Mouse (Mus musculus): ENCODE data around the gene A730061H03Rik. TPM values are rescaled to one million over a fixed set of nuclear protein-coding genes. Genes with fewer than 3 reads are reported as not detected.

Gene A730061H03Rik
- total RNA-seq, 2 experiments from 2014 or later = 0.98 to 1.1 TPM

GRCm38 (mm10) chr14:55551794-55552193 lies 8.4 kb downstream of the A730061H03Rik start:
- DNase-seq (ENCODE audit: low spot score in 2 of 2) = no peak

GRCm38 (mm10) chr14:55551347-55551746 lies 8.9 kb downstream of the A730061H03Rik start:
- no peak for DNase-seq (ENCODE audit: low spot score in 2 of 2)

GRCm38 (mm10) chr14:55550191-55550590 lies 10.0 kb downstream of the A730061H03Rik start:
- DNase-seq (ENCODE audit: low spot score in 2 of 2) = no peak

GRCm38 (mm10) chr14:55544334-55544733 lies 15.9 kb downstream of the A730061H03Rik start:
- peak in 1 of 2 experiments; percentile 12 for DNase-seq (ENCODE audit: low spot score in 2 of 2)

- DNase-seq (ENCODE audit: low spot score in 2 of 2) = no peak
Measured at GRCm38 (mm10) chr14:55542268-55542667, 17.9 kb downstream of the A730061H03Rik start.

- DNase-seq (ENCODE audit: low spot score in 2 of 2) = peak; percentile 64 to 70
Measured at GRCm38 (mm10) chr14:55540787-55541321, 19.4 kb downstream of the A730061H03Rik start.

- DNase-seq (ENCODE audit: low spot score in 2 of 2) = peak; percentile 66 to 67
Measured at GRCm38 (mm10) chr14:55540067-55540786, 20.0 kb downstream of the A730061H03Rik start, which contains the start of gene Pck2. Gene Pck2 (plus strand): TSS chr14:55540266.

GRCm38 (mm10) chr14:55536116-55536745 lies 24.0 kb downstream of the A730061H03Rik start:
- DNase-seq (ENCODE audit: low spot score in 2 of 2) = no peak

GRCm38 (mm10) chr14:55527940-55528339 lies 32.3 kb downstream of the A730061H03Rik start:
- no peak for DNase-seq (ENCODE audit: low spot score in 2 of 2)

- DNase-seq (ENCODE audit: low spot score in 2 of 2) = no peak
Measured at GRCm38 (mm10) chr14:55526674-55527073, 33.5 kb downstream of the A730061H03Rik start.

- DNase-seq (ENCODE audit: low spot score in 2 of 2) = no peak
Measured at GRCm38 (mm10) chr14:55524785-55525184, 35.4 kb downstream of the A730061H03Rik start, which contains the start of gene Nrl. Gene Nrl (minus strand): TSS chr14:55524981.

GRCm38 (mm10) chr14:55524062-55524461 lies 36.1 kb downstream of the A730061H03Rik start:
- no peak for DNase-seq (ENCODE audit: low spot score in 2 of 2)

GRCm38 (mm10) chr14:55520451-55521361 lies 39.5 kb downstream of the A730061H03Rik start:
- DNase-seq (ENCODE audit: low spot score in 2 of 2) = no peak

GRCm38 (mm10) chr14:55519604-55520003 lies 40.6 kb downstream of the A730061H03Rik start:
- DNase-seq (ENCODE audit: low spot score in 2 of 2) = no peak

GRCm38 (mm10) chr14:55518897-55519296 lies 41.3 kb downstream of the A730061H03Rik start:
- peak; percentile 63 to 68 for DNase-seq (ENCODE audit: low spot score in 2 of 2)

GRCm38 (mm10) chr14:55515846-55516245 lies 44.4 kb downstream of the A730061H03Rik start:
- no peak for DNase-seq (ENCODE audit: low spot score in 2 of 2)

- no peak for DNase-seq (ENCODE audit: low spot score in 2 of 2)
Measured at GRCm38 (mm10) chr14:55513927-55514326, 46.3 kb downstream of the A730061H03Rik start.

- peak; percentile 57 to 74 for DNase-seq (ENCODE audit: low spot score in 2 of 2)
Measured at GRCm38 (mm10) chr14:55511037-55511436, 49.2 kb downstream of the A730061H03Rik start.

- DNase-seq (ENCODE audit: low spot score in 2 of 2) = no peak
Measured at GRCm38 (mm10) chr14:55510125-55510731, 50.0 kb downstream of the A730061H03Rik start, which contains the start of gene Cpne6. Gene Cpne6 (plus strand): TSS chr14:55510445.
